Mouse (Mus musculus): ENCODE measurements around the gene Atp8b3. TPM values are rescaled to one million over a fixed set of nuclear protein-coding genes. Genes with fewer than 3 reads are reported as not detected.

The Atp8b3 gene
- polyA plus RNA-seq, 1 experiment: not detected

GRCm38 (mm10) chr10:80510273-80510660 is 28.7 kb downstream of the Atp8b3 start:
- H3K27ac ChIP-seq (replicated peaks; ENCODE audit: low read depth, low read length): no peak overlapping the region
- no peaks in the 10 kb centered on the region for H3K4me1 ChIP-seq (ENCODE audit: control insufficient read depth, insufficient read depth, insufficient read length, low read length)
- H3K4me3 ChIP-seq (ENCODE audit: insufficient read depth, low read depth, low read length): no peak overlapping the region

- Histone ChIP-seq H3K4me1 (ENCODE audit: control insufficient read depth, insufficient read depth, insufficient read length, low read length) (no peaks in the 10 kb centered on the region), H3K4me3 (ENCODE audit: insufficient read depth, low read depth, low read length) (peak overlapping the region; percentile 67), H3K27ac (replicated peaks; ENCODE audit: low read depth, low read length) (no peak overlapping the region)
Observed at GRCm38 (mm10) chr10:80509412-80510272, 29.3 kb downstream of the Atp8b3 start.

GRCm38 (mm10) chr10:80506222-80506621 is 32.7 kb downstream of the Atp8b3 start:
- Histone ChIP-seq H3K27ac (replicated peaks; ENCODE audit: low read depth, low read length) (no peak overlapping the region), H3K4me1 (ENCODE audit: control insufficient read depth, insufficient read depth, insufficient read length, low read length) (no peaks in the 10 kb centered on the region), H3K4me3 (ENCODE audit: insufficient read depth, low read depth, low read length) (no peak overlapping the region)

- no peaks in the 10 kb centered on the region for H3K4me1 ChIP-seq (ENCODE audit: control insufficient read depth, insufficient read depth, insufficient read length, low read length)
- no peak overlapping the region for H3K4me3 ChIP-seq (ENCODE audit: insufficient read depth, low read depth, low read length)
- H3K27ac ChIP-seq (replicated peaks; ENCODE audit: low read depth, low read length): no peak overlapping the region
Observed at GRCm38 (mm10) chr10:80504724-80505123, 34.2 kb downstream of the Atp8b3 start.

- no peak overlapping the region for H3K27ac ChIP-seq (replicated peaks; ENCODE audit: low read depth, low read length)
- H3K4me3 ChIP-seq (ENCODE audit: insufficient read depth, low read depth, low read length): no peak overlapping the region
- no peaks in the 10 kb centered on the region for H3K4me1 ChIP-seq (ENCODE audit: control insufficient read depth, insufficient read depth, insufficient read length, low read length)
Observed at GRCm38 (mm10) chr10:80503599-80504220, 35.2 kb downstream of the Atp8b3 start.

GRCm38 (mm10) chr10:80502819-80503314 is 36.1 kb downstream of the Atp8b3 start:
- Histone ChIP-seq H3K27ac (replicated peaks; ENCODE audit: low read depth, low read length) (no peak overlapping the region), H3K4me3 (ENCODE audit: insufficient read depth, low read depth, low read length) (no peak overlapping the region), H3K4me1 (ENCODE audit: control insufficient read depth, insufficient read depth, insufficient read length, low read length) (no peaks in the 10 kb centered on the region)

- Histone ChIP-seq H3K4me3 (ENCODE audit: insufficient read depth, low read depth, low read length) (no peak overlapping the region), H3K4me1 (ENCODE audit: control insufficient read depth, insufficient read depth, insufficient read length, low read length) (no peaks in the 10 kb centered on the region), H3K27ac (replicated peaks; ENCODE audit: low read depth, low read length) (no peak overlapping the region)
Observed at GRCm38 (mm10) chr10:80502291-80502690, 36.6 kb downstream of the Atp8b3 start.

- no peak overlapping the region for H3K27ac ChIP-seq (replicated peaks; ENCODE audit: low read depth, low read length)
- H3K4me3 ChIP-seq (ENCODE audit: insufficient read depth, low read depth, low read length): no peak overlapping the region
- no peaks in the 10 kb centered on the region for H3K4me1 ChIP-seq (ENCODE audit: control insufficient read depth, insufficient read depth, insufficient read length, low read length)
Observed at GRCm38 (mm10) chr10:80496421-80496820, 42.5 kb downstream of the Atp8b3 start.

GRCm38 (mm10) chr10:80495901-80496300 is 43.0 kb downstream of the Atp8b3 start:
- Histone ChIP-seq H3K27ac (replicated peaks; ENCODE audit: low read depth, low read length) (no peak overlapping the region), H3K4me1 (ENCODE audit: control insufficient read depth, insufficient read depth, insufficient read length, low read length) (no peaks in the 10 kb centered on the region; the same call in 1 of the 2 replicates), H3K4me3 (ENCODE audit: insufficient read depth, low read depth, low read length) (0 out of 2 replicates have a peak overlapping the region, but pooled peaks have one; percentile 1)

- H3K4me1 ChIP-seq (ENCODE audit: control insufficient read depth, insufficient read depth, insufficient read length, low read length): no peaks in the 10 kb centered on the region; the same call in 1 of the 2 replicates
- H3K4me3 ChIP-seq (ENCODE audit: insufficient read depth, low read depth, low read length): peak within 1 kb of the TSS; percentile 32
- H3K27ac ChIP-seq (replicated peaks; ENCODE audit: low read depth, low read length): no peak within 1 kb of the TSS
Observed at GRCm38 (mm10) chr10:80494732-80495131, 44.2 kb downstream of the Atp8b3 start, which contains the start of gene Onecut3. Gene Onecut3, plus strand, starts transcription at chr10:80494835.

- H3K4me3 ChIP-seq (ENCODE audit: insufficient read depth, low read depth, low read length): no peak overlapping the region
- no peak overlapping the region for H3K27ac ChIP-seq (replicated peaks; ENCODE audit: low read depth, low read length)
Observed at GRCm38 (mm10) chr10:80490051-80490450, 48.9 kb downstream of the Atp8b3 start.

GRCm38 (mm10) chr10:80486862-80487379 is 52.0 kb downstream of the Atp8b3 start:
- H3K4me1 ChIP-seq (ENCODE audit: control insufficient read depth, insufficient read depth, insufficient read length, low read length): no peaks in the 10 kb centered on the region; the same call in 1 of the 2 replicates
- H3K4me3 ChIP-seq (ENCODE audit: insufficient read depth, low read depth, low read length): no peak overlapping the region
- no peak overlapping the region for H3K27ac ChIP-seq (replicated peaks; ENCODE audit: low read depth, low read length)

More at GRCm38 (mm10) chr10:80490051-80490450, 48.9 kb downstream of the Atp8b3 start:
- no peaks in the 10 kb centered on the region; the same call in 1 of the 2 replicates for H3K4me1 ChIP-seq (ENCODE audit: control insufficient read depth, insufficient read depth, insufficient read length, low read length)

GRCm38 (mm10) chr10:80481002-80481401 is 57.9 kb downstream of the Atp8b3 start:
- Histone ChIP-seq H3K4me1 (ENCODE audit: control insufficient read depth, insufficient read depth, insufficient read length, low read length) (no peaks in the 10 kb centered on the region), H3K27ac (replicated peaks; ENCODE audit: low read depth, low read length) (no peak overlapping the region), H3K4me3 (ENCODE audit: insufficient read depth, low read depth, low read length) (no peak overlapping the region)

GRCm38 (mm10) chr10:80478531-80478930 is 60.4 kb downstream of the Atp8b3 start:
- peaks cover 4% of the 10 kb centered on the region; the same call in 1 of the 2 replicates for H3K4me1 ChIP-seq (ENCODE audit: control insufficient read depth, insufficient read depth, insufficient read length, low read length)
- no peak overlapping the region for H3K4me3 ChIP-seq (ENCODE audit: insufficient read depth, low read depth, low read length)
- no peak overlapping the region for H3K27ac ChIP-seq (replicated peaks; ENCODE audit: low read depth, low read length)

- H3K4me3 ChIP-seq (ENCODE audit: insufficient read depth, low read depth, low read length): peak overlapping the region; percentile 74
- peaks cover 4% of the 10 kb centered on the region; the same call in 1 of the 2 replicates for H3K4me1 ChIP-seq (ENCODE audit: control insufficient read depth, insufficient read depth, insufficient read length, low read length)
- H3K27ac ChIP-seq (replicated peaks; ENCODE audit: low read depth, low read length): no peak overlapping the region
Observed at GRCm38 (mm10) chr10:80475290-80475959, 63.5 kb downstream of the Atp8b3 start.
